Mouse (Mus musculus) adrenal gland, postnatal 10 days (tissue): ENCODE measurements around the gene Tnfrsf8. TPM values are rescaled to one million over a fixed set of nuclear protein-coding genes. Genes with fewer than 3 reads are reported as not detected.

Experiments
- DNase-seq: peaks from one replicate; pipeline ENCODE4 v3.0.0; 2021; ENCODE audit warnings: mixed read lengths
- total RNA-seq, 2 experiments: library from RNA; stranded (reverse); gene quantifications; 2 replicates each; pipeline ENCODE4 v1.2.3; 2021

Gene Tnfrsf8
- total RNA-seq, 2 experiments from 2014 or later: 0.21 to 0.24 TPM

GRCm38 (mm10) chr4:145230647-145231046 is 84.3 kb downstream of the Tnfrsf8 start:
- DNase-seq: no peak

- no peak for DNase-seq
Measured at GRCm38 (mm10) chr4:145229524-145230163, 85.3 kb downstream of the Tnfrsf8 start.

- no peak for DNase-seq
Measured at GRCm38 (mm10) chr4:145229051-145229450, 85.9 kb downstream of the Tnfrsf8 start.

GRCm38 (mm10) chr4:145224613-145225012 is 90.4 kb downstream of the Tnfrsf8 start:
- DNase-seq: no peak

GRCm38 (mm10) chr4:145222064-145222463 is 92.9 kb downstream of the Tnfrsf8 start:
- DNase-seq: no peak

GRCm38 (mm10) chr4:145221379-145221778 is 93.6 kb downstream of the Tnfrsf8 start:
- no peak for DNase-seq

- no peak for DNase-seq
Measured at GRCm38 (mm10) chr4:145220001-145220400, 95.0 kb downstream of the Tnfrsf8 start.

- peak; percentile 71 for DNase-seq
Measured at GRCm38 (mm10) chr4:145219240-145219985, 95.6 kb downstream of the Tnfrsf8 start.

- no peak for DNase-seq
Measured at GRCm38 (mm10) chr4:145217837-145218236, 97.1 kb downstream of the Tnfrsf8 start.

Other genes starting within 250 kb of the Tnfrsf8 start
- gene Vps13d, start 120.2 kb downstream of the Tnfrsf8 start, total RNA-seq: 10 to 100 TPM; 49.4 to 66.0 TPM
- 10 to 100 TPM in 1 of 2 experiments, 1 to 10 TPM in 1; 8.3 to 10.3 TPM for gene Tnfrsf1b, start 68.3 kb downstream of the Tnfrsf8 start, total RNA-seq
- 1 to 10 TPM in 1 of 2 experiments, under 1 TPM in 1; 0.54 to 1.5 TPM for gene Zfp990, start 195.6 kb upstream of the Tnfrsf8 start, total RNA-seq